Mouse (Mus musculus) MEL-GATA-1-ER (cell line): Measurements from ENCODE around the gene Chmp4b.
A peak's percentile ranks its signal among the peaks of the same experiment; 100 is the strongest.

Experiments
- DNase-seq: peaks from one replicate; pipeline ENCODE4 v3.0.0-alpha.2; 2012; ENCODE audit warnings: low read depth; ENCODE audit errors: extremely low read depth

Gene Chmp4b

DNA sequence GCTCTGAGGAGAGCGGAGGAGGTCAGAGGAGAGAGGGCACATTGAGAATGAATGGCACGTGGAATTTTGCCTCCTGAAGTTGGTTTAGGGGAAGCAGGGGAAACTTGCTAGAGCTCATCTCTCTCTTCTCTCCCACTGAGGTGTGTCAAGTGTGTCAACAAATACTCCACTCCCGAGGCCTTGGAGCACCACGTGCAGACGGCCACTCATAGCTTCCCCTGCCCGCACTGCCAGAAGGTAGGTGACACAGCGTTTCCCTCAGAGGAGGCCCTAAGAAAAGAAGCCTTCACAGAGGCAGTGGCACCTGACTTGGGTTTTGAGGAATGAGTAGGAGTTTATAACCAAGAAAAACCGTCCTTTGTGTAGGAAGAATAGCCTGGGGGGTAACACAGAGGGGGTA lies 10.3 kb upstream of the Chmp4b start:
- DNase-seq, result no peak

- no peak for DNase-seq
Observed at GRCm38 (mm10) chr2:154642005-154642459, 9.5 kb upstream of the Chmp4b start.

DNA sequence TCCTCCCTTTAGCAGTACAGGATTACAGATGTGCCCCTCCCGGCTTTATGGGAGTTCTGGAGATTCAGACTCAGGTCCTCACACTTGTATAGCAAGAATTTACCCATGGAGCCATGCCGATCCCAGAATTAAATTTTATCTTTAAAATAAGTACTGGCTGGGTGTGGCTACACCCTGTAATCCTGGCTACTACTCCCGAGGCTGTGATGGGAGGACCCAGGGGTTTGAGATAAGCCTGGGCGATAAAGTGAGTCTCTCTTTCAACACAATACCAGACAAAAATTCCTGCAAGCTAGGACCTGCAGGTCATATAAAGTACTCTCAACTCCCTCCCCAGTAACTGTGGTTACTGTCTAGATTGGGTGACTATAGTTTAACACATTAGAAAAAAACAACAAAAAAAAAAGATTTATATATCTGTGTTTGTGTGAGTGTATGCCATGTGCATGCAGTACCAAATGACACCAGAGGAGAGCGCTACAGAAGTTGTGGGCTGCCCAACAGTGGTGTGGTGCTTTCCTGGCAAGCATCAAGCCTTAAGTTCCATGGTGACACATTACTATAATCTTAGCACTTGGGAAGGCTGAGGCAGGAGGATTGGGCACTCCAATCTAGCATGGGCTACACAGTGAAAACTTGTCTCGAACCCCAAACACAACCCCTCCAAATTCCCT lies 8.7 kb upstream of the Chmp4b start:
- DNase-seq, result no peak

DNA sequence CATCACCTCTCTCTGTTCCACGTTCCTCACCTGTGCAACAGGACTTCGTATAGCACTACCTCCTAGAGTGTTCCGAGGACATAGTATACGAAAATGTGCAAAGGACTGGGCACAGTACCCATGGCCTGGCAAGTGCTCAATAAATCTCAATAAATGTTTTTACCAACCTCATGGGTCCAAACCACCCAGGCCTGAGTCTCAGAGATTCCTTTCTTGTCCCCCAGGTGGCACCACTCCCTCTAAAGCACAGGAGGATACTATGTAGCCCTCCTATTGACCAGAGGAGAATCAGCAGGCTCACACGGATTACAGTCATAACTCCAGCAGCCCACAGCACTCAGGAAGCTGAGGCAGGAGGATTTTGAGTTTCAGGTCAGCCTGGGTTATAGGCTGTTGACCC lies 4.9 kb upstream of the Chmp4b start:
- DNase-seq, result no peak

GRCm38 (mm10) chr2:154648086-154648485 lies 3.4 kb upstream of the Chmp4b start:
- DNase-seq, result no peak

GRCm38 (mm10) chr2:154650404-154650803 lies 1.1 kb upstream of the Chmp4b start:
- DNase-seq, result no peak

GRCm38 (mm10) chr2:154654976-154655375 lies 3.5 kb downstream of the Chmp4b start:
- no peak for DNase-seq

- DNase-seq, result no peak
Observed at GRCm38 (mm10) chr2:154655878-154656414, 4.4 kb downstream of the Chmp4b start.

DNA sequence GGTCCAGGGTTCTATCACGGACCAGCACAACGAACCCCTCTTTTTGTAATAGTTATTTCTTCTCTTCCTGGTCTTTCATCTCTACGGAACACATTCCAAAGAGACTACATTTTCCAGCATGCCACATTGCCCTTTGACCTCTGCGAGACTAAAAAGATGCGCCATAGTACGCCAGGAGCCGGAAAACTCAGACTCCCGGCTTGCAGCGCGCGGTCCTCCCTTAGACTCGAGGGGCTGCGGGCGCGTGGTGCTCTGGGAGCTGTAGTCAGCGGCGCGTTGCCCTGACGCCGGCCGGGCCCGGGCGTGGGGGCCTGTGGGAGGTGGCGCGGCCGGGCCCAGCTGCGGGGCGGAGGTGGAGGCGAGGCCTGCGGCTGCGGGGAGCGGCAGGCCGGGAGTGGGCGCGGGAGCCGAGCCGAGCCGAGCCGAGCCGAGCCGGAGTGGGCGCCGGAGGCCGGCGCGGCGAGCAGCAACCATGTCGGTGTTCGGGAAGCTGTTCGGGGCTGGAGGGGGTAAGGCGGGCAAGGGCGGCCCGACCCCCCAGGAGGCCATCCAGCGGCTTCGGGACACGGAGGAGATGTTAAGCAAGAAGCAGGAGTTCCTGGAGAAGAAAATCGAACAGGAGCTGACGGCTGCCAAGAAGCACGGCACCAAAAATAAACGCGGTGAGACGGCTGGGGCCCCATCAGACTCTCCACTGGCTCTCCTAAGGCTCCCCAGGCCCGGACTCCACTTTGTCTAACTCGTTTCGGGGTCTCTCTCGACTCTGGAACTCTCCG lies 5.4 kb downstream of the Chmp4b start:
- peak; percentile 97 for DNase-seq

DNA sequence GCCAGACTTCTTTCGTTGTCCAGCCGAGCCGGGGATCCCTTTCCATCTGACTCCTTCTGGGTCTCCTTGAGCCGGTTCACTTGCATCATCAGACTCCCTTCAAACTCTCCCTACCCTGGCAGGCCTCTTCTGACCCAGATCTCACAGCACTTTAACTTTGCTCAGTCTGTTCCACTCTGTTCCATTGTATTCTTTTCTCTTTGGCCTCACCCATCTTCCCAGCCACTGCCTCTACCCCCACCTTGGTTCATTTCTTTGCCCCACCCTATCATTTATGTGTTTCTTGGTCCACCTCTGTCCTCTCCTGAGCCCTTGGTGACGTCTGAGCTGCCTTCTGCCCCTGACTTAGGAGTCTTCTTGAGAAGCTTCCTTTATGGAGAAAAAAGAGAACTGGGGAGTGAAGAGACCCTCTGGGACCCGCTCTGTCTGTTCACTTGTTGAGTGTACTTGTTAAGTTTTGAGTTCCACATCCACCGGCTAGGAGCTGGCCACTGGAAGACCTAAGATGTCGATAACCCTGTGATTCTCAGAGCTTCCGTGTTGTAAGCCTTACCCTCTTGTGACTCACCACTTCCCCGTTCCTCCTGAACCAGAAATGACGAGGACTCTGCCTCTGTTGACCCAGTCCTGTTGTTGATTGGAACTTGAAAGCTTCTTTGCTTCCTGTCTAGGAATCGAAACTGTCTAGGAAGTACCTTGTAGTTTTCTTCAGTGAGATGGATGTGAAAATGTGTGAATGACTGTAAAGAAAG lies 6.2 kb downstream of the Chmp4b start:
- DNase-seq, result peak; percentile 75

DNA sequence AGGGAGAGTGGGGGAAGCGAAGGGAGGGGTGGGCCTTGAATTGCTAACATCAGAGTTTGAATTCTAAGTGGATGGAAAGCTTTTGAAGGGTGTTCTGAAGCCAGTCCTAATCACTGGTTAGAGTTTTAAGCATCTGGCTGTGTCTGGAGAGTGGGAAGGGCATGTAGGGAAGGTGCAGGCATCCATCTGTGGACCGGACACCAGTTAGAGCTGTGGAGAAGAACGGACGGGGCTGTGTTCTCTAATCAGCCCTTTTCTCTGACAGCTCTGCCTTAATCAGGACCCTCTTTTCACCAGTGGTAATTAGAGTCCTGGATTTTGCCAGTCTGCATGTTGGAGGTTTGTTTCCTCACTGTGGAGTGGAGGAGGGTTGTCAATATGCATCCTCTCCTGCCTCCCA lies 7.6 kb downstream of the Chmp4b start:
- DNase-seq, result no peak

GRCm38 (mm10) chr2:154659531-154660074 lies 8.1 kb downstream of the Chmp4b start:
- no peak for DNase-seq

- DNase-seq, result no peak
Observed at GRCm38 (mm10) chr2:154668680-154669079, 17.2 kb downstream of the Chmp4b start.

- no peak for DNase-seq
Observed at GRCm38 (mm10) chr2:154670106-154670505, 18.6 kb downstream of the Chmp4b start.

- no peak for DNase-seq
Observed at GRCm38 (mm10) chr2:154670741-154671140, 19.2 kb downstream of the Chmp4b start.

DNA sequence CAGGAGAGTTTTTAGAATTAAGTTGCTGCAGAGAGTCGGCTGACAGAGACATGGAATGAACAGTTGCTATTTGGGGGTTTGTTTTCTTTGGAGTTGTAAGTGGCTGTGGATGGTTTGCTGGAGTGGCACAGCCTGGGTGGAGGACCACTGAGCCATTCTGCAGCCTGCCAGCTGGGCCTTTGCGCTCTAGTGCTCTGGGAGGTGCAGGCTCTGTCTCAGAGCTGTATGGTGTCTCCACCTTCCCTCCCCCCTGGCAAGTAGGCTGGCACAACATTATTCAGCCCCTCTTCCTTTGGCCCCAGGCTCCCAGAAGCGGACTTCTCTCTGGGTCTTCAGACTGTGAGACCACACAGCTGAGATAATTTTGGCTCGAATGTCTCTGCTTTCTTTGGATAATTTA lies 22.5 kb downstream of the Chmp4b start:
- DNase-seq, result no peak

DNA sequence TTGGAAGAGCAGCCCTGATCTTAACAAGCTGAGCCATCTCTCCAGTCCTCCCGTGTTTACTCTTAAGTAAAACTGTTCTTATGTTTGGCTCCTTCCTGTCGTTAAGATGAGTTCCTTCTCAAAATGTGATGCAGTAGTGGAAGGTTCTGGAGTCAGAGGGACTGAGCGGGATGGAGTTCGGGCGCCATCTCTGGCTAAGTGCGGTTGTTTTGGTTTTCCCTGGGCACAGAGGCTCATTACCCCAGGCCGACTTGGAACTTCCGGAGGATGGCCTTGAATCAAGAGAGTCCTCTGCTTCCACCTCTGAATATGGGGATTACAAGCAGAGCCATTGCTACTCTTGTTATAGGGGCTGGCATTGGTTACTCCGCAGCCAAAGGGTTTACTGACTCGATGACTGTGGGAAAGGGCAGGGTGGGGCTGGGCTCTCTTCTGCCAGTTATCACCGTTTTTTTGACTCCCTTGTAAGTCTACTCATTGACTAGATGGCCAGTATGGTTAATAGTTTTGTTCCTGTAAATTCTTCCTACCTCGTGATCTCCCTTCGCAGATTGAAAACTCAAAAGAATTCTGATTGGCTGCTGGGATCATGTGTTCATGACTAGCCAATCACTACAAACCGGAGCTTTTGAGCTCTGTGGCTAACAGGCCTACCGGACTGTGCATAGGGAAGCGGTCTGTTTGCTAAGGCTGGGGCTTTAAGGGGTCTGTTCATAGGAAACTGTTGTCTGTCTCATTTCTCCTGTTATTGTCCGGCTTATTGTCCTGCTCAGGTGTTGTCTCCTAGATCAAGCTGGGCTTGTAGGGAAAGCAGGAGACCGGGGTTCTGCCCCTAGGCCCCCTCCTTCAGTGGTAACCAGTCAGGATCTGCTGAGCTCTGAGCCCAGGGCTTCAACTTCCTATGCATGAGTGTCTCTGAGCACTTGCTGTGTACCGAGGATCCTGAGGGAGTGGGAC lies 25.4 kb downstream of the Chmp4b start:
- peak; percentile 97 for DNase-seq

GRCm38 (mm10) chr2:154677651-154678139 lies 26.2 kb downstream of the Chmp4b start:
- peak; percentile 46 for DNase-seq

GRCm38 (mm10) chr2:154678995-154679394 lies 27.5 kb downstream of the Chmp4b start:
- DNase-seq, result no peak

DNA sequence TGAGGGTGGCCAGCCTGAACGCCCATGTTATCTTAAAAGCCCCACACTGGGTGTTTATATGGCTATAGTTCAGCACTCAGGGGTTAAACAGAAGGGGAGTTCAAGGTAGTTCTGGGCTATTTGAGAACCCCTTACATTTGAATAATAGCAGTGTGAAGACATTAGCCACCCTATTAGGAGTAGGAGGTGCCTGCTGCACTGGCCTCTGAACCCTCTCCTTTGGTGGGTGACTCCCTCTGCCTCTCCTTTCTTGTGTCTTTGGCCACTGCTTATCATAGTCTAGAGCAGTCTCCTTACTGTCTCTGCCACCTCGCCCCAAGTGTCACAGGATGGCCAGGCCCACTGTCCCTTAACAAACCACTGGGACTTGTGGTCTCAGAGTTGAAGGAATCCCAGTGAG lies 28.8 kb downstream of the Chmp4b start:
- DNase-seq, result no peak
